ENCODE assay signal across 17 mouse cellular contexts in the genomic region with DNA sequence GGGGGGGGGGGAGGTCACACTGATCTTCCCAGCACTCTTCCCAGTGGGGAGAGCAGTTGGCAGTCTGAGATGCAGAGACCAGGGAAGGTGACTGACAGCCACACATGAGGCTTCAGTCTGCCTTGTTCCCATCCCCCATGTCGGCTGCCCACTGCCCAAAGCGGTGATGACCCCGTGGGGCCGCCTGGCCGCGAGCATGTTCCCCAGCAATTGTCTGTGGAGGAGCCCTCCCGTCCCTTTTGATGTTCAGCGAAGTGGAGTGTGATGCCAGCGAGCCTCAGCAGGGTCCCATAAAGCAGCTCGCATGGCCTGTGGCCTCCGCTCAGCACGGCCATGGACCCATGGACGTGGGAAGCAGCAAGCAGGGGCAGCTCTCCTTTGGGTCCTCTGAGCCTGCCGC. TPM values are rescaled to one million over a fixed set of nuclear protein-coding genes. Genes with fewer than 3 reads are reported as not detected.
A peak's percentile ranks its signal among the peaks of the same experiment; 100 is the strongest.
DNase-seq lines count a peak whose midpoint lies in the region; ATAC-seq lines count a peak whose summit lies in the region.
"Had no signal": no experiment of that assay in that cellular context is flagged by ENCODE, and none has a peak within 500 bp of the region (broad histone marks: within the 10 kb centered on the region; RNA-seq: fewer than 3 reads in every experiment).

No protein-coding gene starts in this region.

- H3K9ac ChIP-seq in forebrain, embryonic 12.5 days: no peak overlapping the region; the same call in 1 of the 2 replicates
- no peak overlapping the region for H3K9ac ChIP-seq in forebrain, embryonic 15.5 days (replicated peaks)
- no peak overlapping the region for H3K9ac ChIP-seq in midbrain, embryonic 15.5 days
- peak overlapping the region; percentile 13; the same call in 1 of the 2 replicates for H3K9ac ChIP-seq in embryonic facial prominence, embryonic 11.5 days (replicated peaks; ENCODE audit: low read length)
- peak overlapping the region; percentile 32 for H3K9ac ChIP-seq in neural tube, embryonic 11.5 days (ENCODE audit: low read length)
- H3K9ac ChIP-seq: heart, embryonic 15.5 days; hindbrain, embryonic 12.5 days; limb, embryonic 13.5 days had no signal

- peak; percentile 78 for DNase-seq in midbrain, embryonic 10.5 days (ENCODE audit: low spot score)
- DNase-seq in embryonic facial prominence, embryonic 11.5 days (ENCODE audit: low spot score): no peak
- DNase-seq in neural tube, embryonic 11.5 days (ENCODE audit: low spot score): peak; percentile 44
- DNase-seq in layer of hippocampus, adult 9-11 months: no peak
- no peak for DNase-seq in right cerebral cortex, postnatal 25 days
- DNase-seq: cerebellum, postnatal 25 days; lung, adult 18-20 months; lung, postnatal 4 days had no signal

- no peaks in the 10 kb centered on the region for H3K9me3 ChIP-seq in forebrain, embryonic 12.5 days
- H3K9me3 ChIP-seq in forebrain, embryonic 15.5 days: no peaks in the 10 kb centered on the region
- H3K9me3 ChIP-seq in midbrain, embryonic 10.5 days (replicated peaks): 0 out of 2 replicates have a peak, but pooled peaks cover 6% of the 10 kb centered on the region
- H3K9me3 ChIP-seq in midbrain, embryonic 15.5 days: no peaks in the 10 kb centered on the region
- H3K9me3 ChIP-seq in embryonic facial prominence, embryonic 11.5 days (replicated peaks; ENCODE audit: control insufficient read depth, low read length): no peaks in the 10 kb centered on the region
- H3K9me3 ChIP-seq in neural tube, embryonic 11.5 days (ENCODE audit: control insufficient read depth, low read length): no peaks in the 10 kb centered on the region
- H3K9me3 ChIP-seq: heart, embryonic 15.5 days; hindbrain, embryonic 12.5 days; limb, embryonic 13.5 days had no signal

- H3K4me1 ChIP-seq in forebrain, embryonic 12.5 days: peaks cover 18% of the 10 kb centered on the region
- H3K4me1 ChIP-seq in forebrain, embryonic 15.5 days: peaks cover 5% of the 10 kb centered on the region
- peaks cover 50% of the 10 kb centered on the region for H3K4me1 ChIP-seq in midbrain, embryonic 10.5 days
- peaks cover 8% of the 10 kb centered on the region for H3K4me1 ChIP-seq in midbrain, embryonic 15.5 days
- H3K4me1 ChIP-seq in embryonic facial prominence, embryonic 11.5 days (ENCODE audit: control insufficient read depth, insufficient read depth, low read length): peaks cover 7% of the 10 kb centered on the region; the same call in 1 of the 2 replicates
- H3K4me1 ChIP-seq in neural tube, embryonic 11.5 days (ENCODE audit: control insufficient read depth, insufficient read depth, low read length): peaks cover 10% of the 10 kb centered on the region
- H3K4me1 ChIP-seq: heart, embryonic 15.5 days had no signal

- peak overlapping the region; percentile 43; the same call in 1 of the 2 replicates for H3K27ac ChIP-seq in forebrain, embryonic 12.5 days
- H3K27ac ChIP-seq in forebrain, embryonic 15.5 days (replicated peaks): no peak overlapping the region
- H3K27ac ChIP-seq in midbrain, embryonic 10.5 days (replicated peaks): peak overlapping the region; percentile 71
- no peak overlapping the region for H3K27ac ChIP-seq in midbrain, embryonic 15.5 days
- H3K27ac ChIP-seq in embryonic facial prominence, embryonic 11.5 days (replicated peaks; ENCODE audit: low read depth, low read length): no peak overlapping the region
- H3K27ac ChIP-seq in neural tube, embryonic 11.5 days (ENCODE audit: low read depth, low read length): no peak overlapping the region
- H3K27ac ChIP-seq: heart, embryonic 15.5 days; hindbrain, embryonic 12.5 days; left cerebral cortex, adult 2 months; limb, embryonic 13.5 days had no signal

- H3K4me2 ChIP-seq in forebrain, embryonic 12.5 days: 0 out of 2 replicates have a peak overlapping the region, but pooled peaks have one; percentile 6
- H3K4me2 ChIP-seq in forebrain, embryonic 15.5 days (replicated peaks): no peak overlapping the region
- H3K4me2 ChIP-seq in midbrain, embryonic 15.5 days: no peak overlapping the region
- no peak overlapping the region for H3K4me2 ChIP-seq in embryonic facial prominence, embryonic 11.5 days (ENCODE audit: low read depth, low read length)
- H3K4me2 ChIP-seq in neural tube, embryonic 11.5 days (ENCODE audit: low read depth): no peak overlapping the region
- H3K4me2 ChIP-seq: heart, embryonic 15.5 days; hindbrain, embryonic 12.5 days; limb, embryonic 13.5 days had no signal

- H3K27me3 ChIP-seq in forebrain, embryonic 12.5 days: peaks cover 4% of the 10 kb centered on the region; the same call in 1 of the 2 replicates
- no peaks in the 10 kb centered on the region for H3K27me3 ChIP-seq in forebrain, embryonic 15.5 days
- H3K27me3 ChIP-seq in midbrain, embryonic 10.5 days (ENCODE audit: low read depth, poor library complexity, severe bottlenecking): peaks cover 8% of the 10 kb centered on the region; the same call in 1 of the 2 replicates
- H3K27me3 ChIP-seq in midbrain, embryonic 15.5 days (replicated peaks): no peaks in the 10 kb centered on the region
- H3K27me3 ChIP-seq in embryonic facial prominence, embryonic 11.5 days (ENCODE audit: control insufficient read depth, insufficient read depth, low read length): no peaks in the 10 kb centered on the region
- H3K27me3 ChIP-seq in neural tube, embryonic 11.5 days (ENCODE audit: control insufficient read depth, insufficient read depth, low read length): no peaks in the 10 kb centered on the region
- H3K27me3 ChIP-seq: heart, embryonic 15.5 days; hindbrain, embryonic 12.5 days; limb, embryonic 13.5 days had no signal

- H3K36me3 ChIP-seq in forebrain, embryonic 12.5 days (replicated peaks): no peaks in the 10 kb centered on the region
- H3K36me3 ChIP-seq in forebrain, embryonic 15.5 days: no peaks in the 10 kb centered on the region
- no peaks in the 10 kb centered on the region for H3K36me3 ChIP-seq in midbrain, embryonic 10.5 days
- no peaks in the 10 kb centered on the region for H3K36me3 ChIP-seq in midbrain, embryonic 15.5 days (replicated peaks)
- H3K36me3 ChIP-seq in embryonic facial prominence, embryonic 11.5 days (replicated peaks; ENCODE audit: control insufficient read depth, insufficient read depth, low read depth, low read length): no peaks in the 10 kb centered on the region
- H3K36me3 ChIP-seq in neural tube, embryonic 11.5 days (ENCODE audit: control insufficient read depth, insufficient read depth, low read length): no peaks in the 10 kb centered on the region
- H3K36me3 ChIP-seq: heart, embryonic 15.5 days; hindbrain, embryonic 12.5 days; limb, embryonic 13.5 days had no signal

- H3K4me3 ChIP-seq in forebrain, embryonic 12.5 days (replicated peaks): no peak overlapping the region
- no peak overlapping the region for H3K4me3 ChIP-seq in forebrain, embryonic 15.5 days
- H3K4me3 ChIP-seq in midbrain, embryonic 10.5 days: 0 out of 2 replicates have a peak overlapping the region, but pooled peaks have one; percentile 16
- no peak overlapping the region for H3K4me3 ChIP-seq in midbrain, embryonic 15.5 days
- H3K4me3 ChIP-seq in embryonic facial prominence, embryonic 11.5 days (ENCODE audit: low read depth, low read length): no peak overlapping the region
- no peak overlapping the region for H3K4me3 ChIP-seq in neural tube, embryonic 11.5 days (ENCODE audit: low read depth, low read length)
- H3K4me3 ChIP-seq: heart, embryonic 15.5 days; hindbrain, embryonic 12.5 days; left cerebral cortex, adult 2 months; limb, embryonic 13.5 days had no signal

- 10% methylated on average over 14 of the region's 14 CpGs for WGBS in forebrain, embryonic 12.5 days
- 7% methylated on average over 14 of the region's 14 CpGs for WGBS in forebrain, embryonic 15.5 days
- WGBS in midbrain, embryonic 10.5 days: 9% methylated on average over 14 of the region's 14 CpGs
- 9% methylated on average over 14 of the region's 14 CpGs for WGBS in midbrain, embryonic 15.5 days
- WGBS in embryonic facial prominence, embryonic 11.5 days: 19% methylated on average over 14 of the region's 14 CpGs
- WGBS in neural tube, embryonic 11.5 days: 3% methylated on average over 14 of the region's 14 CpGs

- ATAC-seq in forebrain, embryonic 12.5 days (ENCODE audit: low FRiP score): peak; percentile 67; the same call in 1 of the 2 replicates
- no peak for ATAC-seq in forebrain, embryonic 15.5 days (replicated peaks)
- no peak for ATAC-seq in midbrain, embryonic 15.5 days (replicated peaks)
- peak; percentile 54; the same call in 1 of the 2 replicates for ATAC-seq in embryonic facial prominence, embryonic 11.5 days (replicated peaks; ENCODE audit: insufficient number of reproducible peaks, low FRiP score, low TSS enrichment, low read depth)
- ATAC-seq in neural tube, embryonic 11.5 days (ENCODE audit: insufficient read depth, low FRiP score, low TSS enrichment): no peak
- ATAC-seq: activated CD4-positive, CD25-positive, alpha-beta regulatory T cell, adult 4 months; intestine, embryonic 16.5 days had no signal

RNA-seq across cellular contexts. Expression of gene Tcp11, which starts 26.8 kb away (rescaled TPM):
- polyA plus RNA-seq in forebrain, embryonic 12.5 days (2016; fragmentation: Nextera tagmentation; extraction: Ambion mirVana): 1.1 and 1.6 TPM in 2 replicates
- polyA plus RNA-seq in forebrain, embryonic 15.5 days (2015; fragmentation: Nextera tagmentation; extraction: Ambion mirVana): 1.7 and 1.8 TPM in 2 replicates
- polyA plus RNA-seq in midbrain, embryonic 10.5 days (2016; fragmentation: Nextera tagmentation; extraction: Ambion mirVana): 0.86 and 1.2 TPM in 2 replicates
- 1.9 and 2.2 TPM in 2 replicates for polyA plus RNA-seq in midbrain, embryonic 15.5 days (2015; fragmentation: Nextera tagmentation; extraction: Ambion mirVana)
- polyA plus RNA-seq in embryonic facial prominence, embryonic 11.5 days (2014; fragmentation: Nextera tagmentation; extraction: Ambion mirVana): 1.1 and 1.3 TPM in 2 replicates
- 0.69 and 0.76 TPM in 2 replicates for polyA plus RNA-seq in neural tube, embryonic 11.5 days (2014; fragmentation: Nextera tagmentation; extraction: Ambion mirVana)

RNA-seq across cellular contexts. Expression of gene Scube3, which starts 34.7 kb away (rescaled TPM):
- 6.9 and 7.0 TPM in 2 replicates for polyA plus RNA-seq in forebrain, embryonic 12.5 days (2016; fragmentation: Nextera tagmentation; extraction: Ambion mirVana)
- polyA plus RNA-seq in forebrain, embryonic 15.5 days (2015; fragmentation: Nextera tagmentation; extraction: Ambion mirVana): 3.9 and 4.2 TPM in 2 replicates
- 9.5 and 10.8 TPM in 2 replicates for polyA plus RNA-seq in midbrain, embryonic 10.5 days (2016; fragmentation: Nextera tagmentation; extraction: Ambion mirVana)
- 6.0 and 6.4 TPM in 2 replicates for polyA plus RNA-seq in midbrain, embryonic 15.5 days (2015; fragmentation: Nextera tagmentation; extraction: Ambion mirVana)
- polyA plus RNA-seq in embryonic facial prominence, embryonic 11.5 days (2014; fragmentation: Nextera tagmentation; extraction: Ambion mirVana): 8.6 and 10.3 TPM in 2 replicates
- 8.7 and 9.4 TPM in 2 replicates for polyA plus RNA-seq in neural tube, embryonic 11.5 days (2014; fragmentation: Nextera tagmentation; extraction: Ambion mirVana)
- polyA plus RNA-seq: activated CD4-positive, CD25-positive, alpha-beta regulatory T cell, adult 4 months had no signal

Comparison
In these comparisons a context has a peak if more than half of its experiments do, and no peak if none do; other contexts are left out.
1. ATAC-seq: peak in forebrain, embryonic 12.5 days (single experiment) and embryonic facial prominence, embryonic 11.5 days (single experiment); none in forebrain, embryonic 15.5 days (single experiment), midbrain, embryonic 15.5 days (single experiment) and neural tube, embryonic 11.5 days (single experiment).
2. H3K27ac ChIP-seq: peak in forebrain, embryonic 12.5 days (single experiment) and midbrain, embryonic 10.5 days (single experiment); none in forebrain, embryonic 15.5 days (single experiment), midbrain, embryonic 15.5 days (single experiment), embryonic facial prominence, embryonic 11.5 days (single experiment) and neural tube, embryonic 11.5 days (single experiment).
3. H3K9ac ChIP-seq: peak in embryonic facial prominence, embryonic 11.5 days (single experiment) and neural tube, embryonic 11.5 days (single experiment); none in forebrain, embryonic 12.5 days (single experiment), forebrain, embryonic 15.5 days (single experiment) and midbrain, embryonic 15.5 days (single experiment).
4. DNase-seq: peak in midbrain, embryonic 10.5 days (single experiment) and neural tube, embryonic 11.5 days (single experiment); none in embryonic facial prominence, embryonic 11.5 days (single experiment), layer of hippocampus, adult 9-11 months (single experiment) and right cerebral cortex, postnatal 25 days (single experiment).